Mouse (Mus musculus): Measurements from ENCODE around the gene Agxt2.

DNA sequence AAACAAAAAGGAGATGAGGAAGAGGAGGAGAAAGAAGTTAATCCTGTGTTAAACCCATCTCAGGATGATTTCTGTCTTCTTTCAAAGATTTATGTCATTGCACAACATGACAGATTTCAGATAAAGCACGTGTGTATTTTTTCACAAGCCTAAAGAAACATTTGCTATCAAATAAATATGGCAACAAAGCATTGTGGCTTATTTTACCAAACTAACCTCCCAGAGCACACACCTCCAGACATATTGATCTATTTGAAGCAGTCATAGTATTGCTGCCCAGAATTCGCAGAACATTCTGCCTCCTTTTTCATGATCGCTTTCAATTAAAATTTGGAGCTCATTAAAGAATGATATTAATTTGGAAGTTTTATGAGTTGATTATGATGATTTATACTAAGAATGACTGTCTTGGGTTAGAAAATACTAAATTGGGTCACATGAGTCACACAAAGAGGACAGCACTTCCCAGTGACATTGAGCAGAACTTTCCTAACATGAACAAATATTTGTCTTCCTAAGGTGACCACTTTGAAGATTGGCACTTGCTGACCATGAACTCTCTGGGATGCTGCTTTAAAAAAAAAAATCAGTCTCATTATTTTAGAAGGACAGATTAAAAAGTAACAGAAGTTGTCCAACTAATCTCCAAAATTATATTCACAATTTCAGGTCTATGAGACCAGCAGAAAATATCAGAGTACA is 21.6 kb downstream of the Agxt2 start:
- TF ChIP-seq CTCF (IDR thresholded peaks at IDR 0.05; ENCODE audit: low read depth, low read length): no peak
- TF ChIP-seq GATA1 (IDR thresholded peaks at IDR 0.05; ENCODE audit: borderline replicate concordance, low read length): no peak
